Mouse (Mus musculus) embryo, embryonic 11.5 days (tissue): ENCODE measurements around the gene Pibf1.

ENCODE experiments used
- DNase-seq: peaks from one replicate; pipeline ENCODE4 v3.0.0-alpha.2; 2012; ENCODE audit warnings: low read depth, low spot score

Pibf1 gene

DNA sequence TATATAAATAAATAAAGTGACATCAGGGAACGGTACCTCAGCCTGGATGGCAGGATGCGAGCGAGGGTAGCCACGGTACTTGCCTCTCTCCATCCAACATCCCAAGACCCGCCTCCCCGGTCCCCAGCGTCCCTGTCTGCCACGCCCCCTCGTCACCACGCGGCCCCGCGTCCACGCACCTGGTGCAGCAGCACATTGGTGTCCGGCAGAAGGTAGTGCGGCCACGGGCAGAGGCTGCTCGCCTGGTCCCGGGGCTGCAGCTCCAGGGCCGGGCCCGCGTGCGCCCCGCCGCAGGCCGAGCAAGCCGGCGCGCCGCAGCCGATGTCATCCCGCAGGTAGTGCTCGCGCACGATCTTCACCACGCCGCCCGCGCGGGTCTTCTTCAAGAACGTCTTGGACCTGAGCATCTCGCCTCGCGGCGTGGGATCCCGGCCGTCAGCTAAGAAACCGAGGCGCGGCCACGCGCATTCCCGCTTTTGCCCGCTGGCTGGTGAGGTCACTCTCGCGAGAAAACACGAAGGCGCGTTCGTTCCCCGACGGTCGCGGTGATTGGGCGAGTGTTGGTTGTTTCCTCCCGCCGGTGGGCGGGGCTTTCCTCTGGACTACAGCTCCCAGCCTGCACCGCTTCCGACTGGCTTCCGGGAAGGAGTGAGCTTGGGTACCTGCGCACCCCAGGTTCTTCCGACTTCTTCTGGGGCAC, at the start of gene Pibf1, which contains the start of gene Dis3:
Gene Pibf1, plus strand, starts transcription at position 158 of the 700 bp plus-strand sequence.
Gene Dis3, minus strand, starts transcription at position 504 of the 700 bp plus-strand sequence.
- DNase-seq: peak; percentile 99

GRCm38 (mm10) chr14:99058959-99059586, 40.2 kb upstream of the Pibf1 start:
- no peak for DNase-seq

DNA sequence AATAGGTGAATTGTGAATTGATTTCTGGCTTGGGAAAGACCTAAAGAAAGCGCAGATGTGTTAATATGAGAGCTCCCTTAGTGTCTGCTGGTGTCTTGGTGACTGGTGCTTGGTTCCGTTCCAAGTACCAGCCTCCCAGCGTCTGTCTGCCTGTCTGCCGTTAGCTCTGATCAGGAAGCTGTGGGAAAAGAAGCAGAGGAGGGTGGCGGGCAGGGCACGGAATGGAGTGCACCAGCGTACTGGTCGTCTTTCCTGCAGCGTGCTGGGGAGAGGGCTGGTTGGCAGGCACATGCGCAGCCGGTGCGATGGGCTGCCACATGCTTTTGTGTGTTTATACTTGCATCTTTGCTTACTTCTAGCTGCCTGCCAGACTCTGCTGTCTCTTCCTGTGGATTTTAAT, 38.6 kb upstream of the Pibf1 start:
- no peak for DNase-seq

GRCm38 (mm10) chr14:99063091-99063490, 36.1 kb upstream of the Pibf1 start:
- no peak for DNase-seq

DNA sequence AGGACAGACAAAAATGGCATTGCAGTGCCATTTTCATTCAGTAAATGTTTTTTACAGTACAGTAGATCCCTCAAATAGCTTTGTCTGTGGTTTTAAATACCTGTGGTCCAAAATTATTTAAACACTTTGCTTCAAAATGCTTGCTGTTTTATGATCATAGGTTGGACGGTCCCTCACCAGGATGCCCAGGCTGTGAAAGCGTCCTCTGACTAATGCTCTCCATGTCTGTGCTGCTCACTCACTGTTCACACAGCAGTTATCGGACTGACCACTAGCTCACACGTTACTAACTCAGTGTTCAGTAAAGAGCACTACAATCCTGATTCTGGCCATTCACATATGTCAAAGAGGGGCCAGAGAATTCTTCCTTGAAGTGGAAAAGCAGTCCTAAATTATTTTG, 28.1 kb upstream of the Pibf1 start:
- DNase-seq: no peak

DNA sequence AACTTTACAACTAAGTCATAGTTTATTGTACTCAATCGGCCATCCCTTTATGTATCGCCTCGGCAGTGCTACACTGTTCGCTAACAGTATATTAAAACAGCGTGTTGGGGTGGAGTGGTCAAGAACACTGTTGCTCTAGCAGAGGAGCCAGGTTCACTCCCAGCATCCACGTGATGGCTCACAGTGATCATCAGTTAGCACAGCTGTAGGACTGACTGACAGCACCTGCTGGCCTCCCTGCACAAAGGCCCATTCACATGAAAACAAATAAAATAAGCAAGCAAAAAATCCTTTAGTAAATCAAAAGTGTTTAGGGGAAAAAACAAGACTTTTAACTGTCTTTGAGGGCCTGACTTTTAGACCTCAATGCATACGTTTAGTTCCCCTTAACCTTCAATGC, 10.3 kb upstream of the Pibf1 start:
- no peak for DNase-seq

DNA sequence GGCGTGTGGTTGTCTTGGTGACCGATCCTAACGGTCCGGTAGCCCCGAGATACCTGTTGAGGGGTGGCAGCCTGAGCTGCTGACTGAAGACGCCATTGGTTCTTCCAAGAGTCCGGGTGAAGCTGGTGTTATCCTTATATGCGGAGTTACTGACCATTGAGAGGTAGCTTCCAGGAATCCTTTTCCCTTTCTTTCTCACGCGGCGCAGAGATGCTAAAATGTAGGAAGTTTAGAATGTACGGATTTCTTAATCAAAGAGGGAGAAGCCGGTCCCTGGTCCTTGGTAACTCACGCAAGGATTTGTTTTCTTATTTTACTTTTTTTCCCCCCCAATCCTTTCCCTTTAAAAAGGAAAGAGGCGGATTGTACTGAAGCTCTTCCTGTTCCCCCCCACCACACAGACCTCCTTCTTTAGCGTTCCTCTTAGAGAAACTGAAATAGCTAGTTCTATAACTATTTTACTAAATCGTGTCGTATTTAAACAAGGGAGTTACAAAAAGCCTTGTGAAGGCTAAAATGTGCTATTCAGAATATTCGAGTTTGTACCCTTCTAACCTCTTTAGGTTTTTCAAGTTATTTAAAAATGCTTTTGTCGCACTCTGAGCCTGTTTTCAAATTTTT, 853 bp downstream of the Pibf1 start:
- DNase-seq: no peak

GRCm38 (mm10) chr14:99103050-99103449, 3.8 kb downstream of the Pibf1 start:
- no peak for DNase-seq

DNA sequence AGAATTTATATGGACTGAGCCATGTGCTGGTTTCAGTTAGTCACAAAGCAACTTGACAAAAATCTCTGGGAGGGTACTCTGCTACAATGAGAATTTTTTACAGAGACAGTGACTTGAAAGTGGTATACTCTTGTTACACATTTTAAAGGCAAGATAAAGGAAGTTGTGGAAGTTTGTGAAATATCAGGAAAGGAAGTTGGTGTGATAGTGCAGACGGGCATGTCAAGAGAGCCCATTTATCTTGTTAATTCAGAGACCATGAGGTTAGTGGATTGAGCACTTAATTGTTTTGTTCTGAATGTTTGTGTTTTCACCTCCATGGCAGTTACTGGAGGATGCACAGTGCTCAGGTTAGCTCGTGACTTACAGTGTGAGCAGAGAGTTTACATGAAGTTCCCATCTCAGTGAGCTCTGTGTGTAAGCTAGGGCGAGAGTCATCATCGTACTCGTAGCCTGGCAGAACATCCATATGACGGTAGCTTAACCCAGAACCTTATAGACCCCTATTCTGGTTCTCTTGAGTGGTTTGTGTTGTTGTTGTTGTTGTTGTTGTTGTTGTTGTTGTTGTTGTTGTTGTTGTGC, 5.4 kb downstream of the Pibf1 start:
- no peak for DNase-seq

GRCm38 (mm10) chr14:99106671-99107070, 7.4 kb downstream of the Pibf1 start:
- no peak for DNase-seq

DNA sequence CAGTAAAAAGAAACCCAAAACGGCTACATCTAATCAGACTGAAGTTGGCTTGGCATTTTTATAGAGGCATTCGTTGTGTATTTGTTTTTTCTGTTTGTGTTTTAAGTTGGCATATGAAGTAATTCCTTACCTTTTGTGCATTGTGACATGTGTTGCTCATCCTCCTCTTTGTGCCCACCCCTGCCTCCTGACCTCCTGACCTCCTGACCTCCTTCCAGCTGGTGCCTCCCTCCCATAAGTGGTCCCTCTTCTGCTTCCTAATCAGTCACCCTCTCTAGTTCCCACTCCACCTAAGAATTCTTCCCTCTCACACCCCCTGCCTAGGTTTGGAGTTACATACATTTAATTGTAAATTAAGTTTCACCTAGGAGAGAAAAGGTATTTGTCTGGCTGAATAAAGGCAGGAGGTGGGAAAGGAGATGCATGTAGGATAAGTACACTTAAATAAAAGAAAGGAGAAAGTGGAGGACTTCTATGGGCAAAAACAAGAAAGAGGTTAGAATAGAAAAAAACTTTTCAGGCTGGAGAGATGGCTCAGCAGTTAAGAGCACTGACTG, 8.5 kb downstream of the Pibf1 start:
- no peak for DNase-seq

GRCm38 (mm10) chr14:99108762-99109161, 9.5 kb downstream of the Pibf1 start:
- DNase-seq: no peak

DNA sequence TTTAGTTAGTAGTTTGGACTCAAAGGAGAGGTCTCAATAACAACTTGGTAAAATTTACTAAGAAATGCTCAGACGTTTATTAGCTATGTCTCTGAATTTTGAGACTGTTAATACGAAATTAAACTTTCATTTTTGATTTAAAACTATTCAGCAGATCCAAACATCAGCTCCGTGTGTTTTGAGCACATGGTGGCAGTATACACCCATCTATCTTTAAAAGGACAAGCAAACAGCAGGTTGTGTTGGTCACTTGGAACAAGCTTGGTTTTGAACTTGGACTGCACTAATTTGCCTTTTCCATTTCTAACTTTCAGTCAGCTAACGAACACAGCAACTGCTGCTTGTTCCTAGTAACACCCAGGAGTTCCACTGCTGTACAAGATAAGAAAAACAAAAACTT, 18.4 kb downstream of the Pibf1 start:
- DNase-seq: no peak

DNA sequence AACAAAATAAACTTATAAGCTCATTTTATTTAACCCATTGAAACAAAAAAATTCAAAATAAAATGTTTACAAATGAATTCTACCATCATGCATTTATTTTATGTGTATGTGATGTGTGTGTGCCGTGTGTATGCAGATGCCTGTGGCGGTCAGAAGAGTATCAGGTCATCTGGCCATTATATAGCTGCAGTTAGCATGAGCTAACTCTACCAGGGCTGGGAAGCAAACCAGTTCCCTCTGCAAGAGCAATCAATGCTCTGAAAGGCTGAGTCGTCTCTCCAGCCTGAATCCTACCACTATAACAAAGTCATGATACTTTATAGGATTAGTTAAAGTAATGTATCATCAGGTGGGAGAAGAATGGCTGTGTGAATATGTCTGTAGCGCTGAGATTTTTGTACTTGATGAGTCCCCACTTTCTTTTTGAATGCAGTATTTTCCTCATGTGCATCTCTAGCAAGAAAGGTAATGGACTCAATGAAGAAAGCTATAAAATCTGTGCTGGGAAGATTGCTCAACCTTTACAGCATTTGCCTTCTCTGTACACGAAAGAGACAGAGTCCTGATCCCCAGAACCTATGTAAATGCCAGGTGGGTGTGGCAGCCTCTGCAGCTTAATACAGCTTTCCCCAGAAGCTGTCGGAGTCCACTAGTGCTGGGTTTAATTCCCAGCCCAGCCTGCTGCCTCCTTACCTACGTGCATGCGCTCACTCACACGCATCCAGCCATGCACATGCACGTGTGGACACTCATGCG, 22.5 kb downstream of the Pibf1 start:
- DNase-seq: no peak

GRCm38 (mm10) chr14:99124076-99124475, 24.9 kb downstream of the Pibf1 start:
- no peak for DNase-seq

GRCm38 (mm10) chr14:99126713-99127112, 27.5 kb downstream of the Pibf1 start:
- no peak for DNase-seq

DNA sequence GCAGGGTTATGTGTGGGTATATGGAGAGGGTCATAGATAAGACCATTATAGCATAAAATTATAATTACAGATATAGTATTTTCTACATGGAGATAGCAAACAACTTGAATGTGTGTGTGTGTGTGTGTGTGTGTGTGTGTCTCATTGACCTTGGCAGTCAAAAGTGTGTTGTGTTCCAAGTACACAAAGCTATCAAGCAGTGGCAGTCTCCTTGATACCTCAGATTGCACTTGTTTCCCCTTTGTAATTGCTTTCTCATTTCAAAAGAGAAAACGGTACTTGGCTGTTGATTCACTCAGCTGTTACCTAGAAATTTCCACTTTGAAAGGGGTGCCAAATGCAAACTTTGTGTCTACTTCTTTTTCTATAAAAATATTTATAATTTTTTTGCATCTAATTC, 28.3 kb downstream of the Pibf1 start:
- no peak for DNase-seq

DNA sequence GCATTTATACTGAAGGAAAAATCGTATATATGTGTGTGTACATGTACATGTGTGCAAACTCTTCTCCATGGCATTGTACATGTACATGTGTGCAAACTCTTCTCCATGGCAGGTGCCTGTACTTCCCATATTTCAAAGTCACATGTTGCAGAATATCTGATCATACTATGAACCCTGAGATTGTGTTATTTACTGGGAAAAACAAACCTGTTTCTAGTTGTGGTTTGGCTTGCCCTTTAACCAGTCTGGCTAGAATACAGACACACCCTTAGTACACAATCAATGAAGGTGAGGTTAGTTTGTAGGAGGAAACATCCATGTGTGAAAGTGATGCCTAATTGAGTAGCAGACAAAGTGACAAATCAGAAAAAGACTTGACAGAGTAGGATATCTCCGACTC, 29.8 kb downstream of the Pibf1 start:
- DNase-seq: no peak

GRCm38 (mm10) chr14:99134048-99134447, 34.8 kb downstream of the Pibf1 start:
- DNase-seq: no peak

GRCm38 (mm10) chr14:99135761-99136160, 36.5 kb downstream of the Pibf1 start:
- DNase-seq: no peak

GRCm38 (mm10) chr14:99136297-99136696, 37.1 kb downstream of the Pibf1 start:
- DNase-seq: no peak

- DNase-seq: no peak
These were observed 40.8 kb downstream of the Pibf1 start for GRCm38 (mm10) chr14:99140036-99140435.
